Mouse (Mus musculus): ENCODE measurements around the gene Cox19. TPM values are rescaled to one million over a fixed set of nuclear protein-coding genes. Genes with fewer than 3 reads are reported as not detected.

Gene Cox19
- polyA plus RNA-seq, 1 experiment = 66.0 TPM

GRCm38 (mm10) chr5:139387329-139388194, 36.3 kb upstream of the Cox19 start:
- Histone ChIP-seq H3K27me3 (ENCODE audit: control insufficient read depth, insufficient read depth, insufficient read length) (no peaks in the 10 kb centered on the region), H3K4me2 (ENCODE audit: low read depth) (no peak overlapping the region), H3K4me3 (no peak overlapping the region), H3K79me2 (ENCODE audit: control insufficient read depth, insufficient read depth) (no peaks in the 10 kb centered on the region), H3K36me3 (ENCODE audit: control insufficient read depth, insufficient read depth) (no peaks in the 10 kb centered on the region), H3ac (ENCODE audit: control insufficient read depth, insufficient read length) (no peak overlapping the region)
- TF ChIP-seq POLR2AphosphoS2 (IDR thresholded peaks at IDR 0.05; ENCODE audit: insufficient read length, low read depth) = no peak
- TF ChIP-seq MYOG (IDR thresholded peaks at IDR 0.05; ENCODE audit: control insufficient read depth in 1 of 3, insufficient read depth in 1 of 3, insufficient read length in 2 of 3, low read depth in 2 of 3) = no peak
- no peak for TF ChIP-seq USF1 (IDR thresholded peaks at IDR 0.05; ENCODE audit: low read depth)
- no peak for TF ChIP-seq POLR2A (IDR thresholded peaks at IDR 0.05; ENCODE audit: insufficient read length, low read depth)
- no peak for TF ChIP-seq MAX (IDR thresholded peaks at IDR 0.05; ENCODE audit: low read depth)
- no peak for TF ChIP-seq E2F4 (IDR thresholded peaks at IDR 0.05; ENCODE audit: insufficient read depth)
- TF ChIP-seq MYOD1 (IDR thresholded peaks at IDR 0.05; ENCODE audit: control insufficient read depth in 1 of 3, insufficient read length in 2 of 3, low read depth in 2 of 3) = no peak
- TF ChIP-seq SRF (IDR thresholded peaks at IDR 0.05; ENCODE audit: control insufficient read depth, insufficient read length, low read depth) = no peak
- TF ChIP-seq REST (IDR thresholded peaks at IDR 0.05; ENCODE audit: insufficient read depth, insufficient read length) = no peak

- no peak for TF ChIP-seq POLR2AphosphoS2 (IDR thresholded peaks at IDR 0.05; ENCODE audit: insufficient read length, low read depth)
- no peak for TF ChIP-seq MYOD1 (IDR thresholded peaks at IDR 0.05; ENCODE audit: control insufficient read depth in 1 of 3, insufficient read length in 2 of 3, low read depth in 2 of 3)
- no peak for TF ChIP-seq MAX (IDR thresholded peaks at IDR 0.05; ENCODE audit: low read depth)
- TF ChIP-seq REST (IDR thresholded peaks at IDR 0.05; ENCODE audit: insufficient read depth, insufficient read length) = no peak
- no peak for TF ChIP-seq MYOG (IDR thresholded peaks at IDR 0.05; ENCODE audit: control insufficient read depth in 1 of 3, insufficient read depth in 1 of 3, insufficient read length in 2 of 3, low read depth in 2 of 3)
- no peak for TF ChIP-seq CEBPB (IDR thresholded peaks at IDR 0.05; ENCODE audit: insufficient read depth, poor library complexity, severe bottlenecking)
- no peak for TF ChIP-seq E2F4 (IDR thresholded peaks at IDR 0.05; ENCODE audit: insufficient read depth)
- no peak for TF ChIP-seq USF1 (IDR thresholded peaks at IDR 0.05; ENCODE audit: low read depth)
- TF ChIP-seq SRF (IDR thresholded peaks at IDR 0.05; ENCODE audit: control insufficient read depth, insufficient read length, low read depth) = no peak
- no peak for TF ChIP-seq TCF12 (IDR thresholded peaks at IDR 0.05; ENCODE audit: insufficient read depth, poor library complexity, severe bottlenecking)
- no peak for TF ChIP-seq TCF3 (IDR thresholded peaks at IDR 0.05; ENCODE audit: insufficient read length, low read depth)
- TF ChIP-seq POLR2A (IDR thresholded peaks at IDR 0.05; ENCODE audit: insufficient read length, low read depth) = no peak
- H3K4me2 ChIP-seq (ENCODE audit: low read depth) = no peak overlapping the region
- no peak overlapping the region for H3K4me3 ChIP-seq
- H3ac ChIP-seq (ENCODE audit: control insufficient read depth, insufficient read length) = no peak overlapping the region
- H3K79me2 ChIP-seq (ENCODE audit: control insufficient read depth, insufficient read depth) = no peaks in the 10 kb centered on the region
- no peaks in the 10 kb centered on the region for H3K27me3 ChIP-seq (ENCODE audit: control insufficient read depth, insufficient read depth, insufficient read length)
- H3K36me3 ChIP-seq (ENCODE audit: control insufficient read depth, insufficient read depth) = no peaks in the 10 kb centered on the region
Measured at GRCm38 (mm10) chr5:139386047-139386446, 34.8 kb upstream of the Cox19 start.

GRCm38 (mm10) chr5:139384531-139384930, 33.3 kb upstream of the Cox19 start:
- no peak overlapping the region for H3ac ChIP-seq (ENCODE audit: control insufficient read depth, insufficient read length)
- no peak overlapping the region for H3K4me3 ChIP-seq
- peak overlapping the region; percentile 10 for H3K4me2 ChIP-seq (ENCODE audit: low read depth)
- no peaks in the 10 kb centered on the region for H3K79me2 ChIP-seq (ENCODE audit: control insufficient read depth, insufficient read depth)
- H3K36me3 ChIP-seq (ENCODE audit: control insufficient read depth, insufficient read depth) = no peaks in the 10 kb centered on the region
- TF ChIP-seq MYOD1 (IDR thresholded peaks at IDR 0.05; ENCODE audit: control insufficient read depth in 1 of 3, insufficient read length in 2 of 3, low read depth in 2 of 3) (no peak), MYOG (IDR thresholded peaks at IDR 0.05; ENCODE audit: control insufficient read depth in 1 of 3, insufficient read depth in 1 of 3, insufficient read length in 2 of 3, low read depth in 2 of 3) (peak in 1 of 3 experiments; percentile 30)
- no peaks in the 10 kb centered on the region for H3K27me3 ChIP-seq (ENCODE audit: control insufficient read depth, insufficient read depth, insufficient read length)

- no peak overlapping the region for H3K4me3 ChIP-seq
- no peaks in the 10 kb centered on the region for H3K27me3 ChIP-seq (ENCODE audit: control insufficient read depth, insufficient read depth, insufficient read length)
- TF ChIP-seq REST (IDR thresholded peaks at IDR 0.05; ENCODE audit: insufficient read depth, insufficient read length) = no peak
- TF ChIP-seq POLR2AphosphoS2 (IDR thresholded peaks at IDR 0.05; ENCODE audit: insufficient read length, low read depth) = peak; percentile 6
- TF ChIP-seq USF1 (IDR thresholded peaks at IDR 0.05; ENCODE audit: low read depth) = no peak
- no peaks in the 10 kb centered on the region for H3K36me3 ChIP-seq (ENCODE audit: control insufficient read depth, insufficient read depth)
- no peaks in the 10 kb centered on the region for H3K79me2 ChIP-seq (ENCODE audit: control insufficient read depth, insufficient read depth)
- H3ac ChIP-seq (ENCODE audit: control insufficient read depth, insufficient read length) = no peak overlapping the region
- peak overlapping the region; percentile 86 for H3K4me2 ChIP-seq (ENCODE audit: low read depth)
Measured at GRCm38 (mm10) chr5:139383234-139383633, 32.0 kb upstream of the Cox19 start.

GRCm38 (mm10) chr5:139382760-139383159, 31.5 kb upstream of the Cox19 start:
- no peak overlapping the region for H3K4me3 ChIP-seq
- H3ac ChIP-seq (ENCODE audit: control insufficient read depth, insufficient read length) = no peak overlapping the region
- H3K79me2 ChIP-seq (ENCODE audit: control insufficient read depth, insufficient read depth) = no peaks in the 10 kb centered on the region
- H3K4me2 ChIP-seq (ENCODE audit: low read depth) = peak overlapping the region; percentile 86
- H3K36me3 ChIP-seq (ENCODE audit: control insufficient read depth, insufficient read depth) = no peaks in the 10 kb centered on the region
- no peak for TF ChIP-seq REST (IDR thresholded peaks at IDR 0.05; ENCODE audit: insufficient read depth, insufficient read length)
- TF ChIP-seq POLR2AphosphoS2 (IDR thresholded peaks at IDR 0.05; ENCODE audit: insufficient read length, low read depth) = peak; percentile 8
- no peak for TF ChIP-seq MYOG (IDR thresholded peaks at IDR 0.05; ENCODE audit: control insufficient read depth in 1 of 3, insufficient read depth in 1 of 3, insufficient read length in 2 of 3, low read depth in 2 of 3)
- no peaks in the 10 kb centered on the region for H3K27me3 ChIP-seq (ENCODE audit: control insufficient read depth, insufficient read depth, insufficient read length)

Measured in myocyte (in vitro differentiated cells).